Mouse (Mus musculus) left cerebral cortex, adult 11 months (tissue): ENCODE data around the gene Muc3a.

Experiments used
- DNase-seq: peaks from one replicate; pipeline ENCODE4 v3.0.0; 2022; ENCODE audit warnings: low spot score

The Muc3a gene

GRCm38 (mm10) chr5:137212289-137212688 is at the start of gene Muc3a:
Muc3a (minus strand) TSS chr5:137212389.
- DNase-seq = no peak

GRCm38 (mm10) chr5:137211114-137211829 is 917 bp downstream of the Muc3a start:
- no peak for DNase-seq

- no peak for DNase-seq
Measured at GRCm38 (mm10) chr5:137210689-137211088, 1.5 kb downstream of the Muc3a start.

GRCm38 (mm10) chr5:137205301-137205700 is 6.9 kb downstream of the Muc3a start:
- no peak for DNase-seq

GRCm38 (mm10) chr5:137194488-137195120 is 17.6 kb downstream of the Muc3a start:
- no peak for DNase-seq

- no peak for DNase-seq
Measured at GRCm38 (mm10) chr5:137193279-137193952, 18.8 kb downstream of the Muc3a start.

GRCm38 (mm10) chr5:137189326-137189725 is 22.9 kb downstream of the Muc3a start:
- no peak for DNase-seq

- DNase-seq = no peak
Measured at GRCm38 (mm10) chr5:137185362-137185761, 26.8 kb downstream of the Muc3a start.

- DNase-seq = peak; percentile 11
Measured at GRCm38 (mm10) chr5:137179646-137180374, 32.4 kb downstream of the Muc3a start.

GRCm38 (mm10) chr5:137173967-137174366 is 38.2 kb downstream of the Muc3a start:
- DNase-seq = no peak

- DNase-seq = no peak
Measured at GRCm38 (mm10) chr5:137172591-137172990, 39.6 kb downstream of the Muc3a start.

- no peak for DNase-seq
Measured at GRCm38 (mm10) chr5:137171478-137171877, 40.7 kb downstream of the Muc3a start.

GRCm38 (mm10) chr5:137170836-137171380 is 41.3 kb downstream of the Muc3a start:
- no peak for DNase-seq

- DNase-seq = no peak
Measured at GRCm38 (mm10) chr5:137167539-137167938, 44.6 kb downstream of the Muc3a start.

GRCm38 (mm10) chr5:137166012-137166411 is 46.2 kb downstream of the Muc3a start:
- DNase-seq = no peak

GRCm38 (mm10) chr5:137161853-137162252 is 50.3 kb downstream of the Muc3a start:
- DNase-seq = no peak

- no peak for DNase-seq
Measured at GRCm38 (mm10) chr5:137159461-137159860, 52.7 kb downstream of the Muc3a start.
